Mouse (Mus musculus): Measurements from ENCODE around the gene Coro1c.

The Coro1c gene

DNA sequence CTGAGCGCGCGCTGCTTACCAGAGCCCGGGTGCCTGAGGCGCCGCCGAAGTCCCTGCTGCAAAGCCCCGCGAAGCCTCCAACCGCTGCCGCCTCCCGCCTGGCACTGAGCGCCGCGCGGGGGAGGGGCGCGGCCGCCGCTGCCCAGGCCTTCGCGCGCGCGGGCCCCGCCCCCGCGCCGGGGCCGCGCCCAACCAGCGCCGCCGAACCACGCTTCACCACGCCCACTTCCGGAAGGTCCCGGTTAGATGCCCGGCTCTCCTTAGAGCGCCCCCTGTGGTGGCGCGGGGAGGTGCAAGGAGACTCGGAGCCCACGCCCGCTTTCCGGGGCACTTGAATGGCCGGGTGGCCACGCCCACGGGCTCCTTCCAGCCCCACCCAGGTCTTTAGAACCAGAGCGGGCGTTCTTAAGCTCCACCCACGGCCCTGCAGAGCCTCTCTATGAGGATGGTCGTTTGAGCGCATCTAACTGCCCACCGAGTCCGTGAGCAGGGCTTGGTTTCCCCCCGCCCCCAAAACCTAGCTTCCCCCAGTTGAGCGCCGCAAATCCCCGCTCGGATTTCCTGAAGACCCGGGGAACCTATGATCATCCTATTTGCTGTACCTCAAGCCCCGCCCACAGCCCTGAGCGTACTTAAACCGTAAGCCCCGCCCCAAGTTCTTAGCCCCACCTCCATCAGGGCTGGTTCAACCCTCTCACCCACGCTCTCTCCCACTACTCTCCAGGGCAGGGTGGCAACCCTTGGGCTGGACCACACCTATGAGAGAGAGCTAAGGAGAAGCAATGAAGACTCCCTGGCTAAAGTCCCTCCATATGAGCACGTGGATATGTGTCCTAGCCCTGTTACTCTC is at the start of gene Coro1c:
Gene Coro1c, minus strand, starts transcription at position 167 of the 850 bp plus-strand sequence.
- peak; percentile 99 to 100 for DNase-seq (ENCODE audit: inconsistent age in 2 of 2, low spot score in 1 of 2)

DNA sequence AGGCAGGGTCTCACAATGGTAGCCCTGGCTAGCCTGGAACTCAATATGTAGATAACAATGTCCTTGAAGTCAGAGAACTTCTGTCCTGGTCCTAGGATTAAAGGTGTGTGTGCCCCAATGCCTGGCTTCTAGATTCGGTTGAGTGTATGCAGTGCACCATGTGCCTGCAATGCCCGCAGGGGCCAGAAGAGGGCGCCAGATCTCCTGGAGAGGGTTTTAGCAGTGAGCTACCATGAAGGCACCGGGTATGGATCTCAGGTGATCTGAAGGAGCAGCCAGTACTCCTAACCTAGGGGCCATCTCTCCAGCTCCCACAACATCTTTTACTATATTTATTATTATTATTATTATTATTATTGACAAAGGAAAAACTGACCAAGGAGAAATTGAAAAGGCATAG is 48.0 kb upstream of the Coro1c start:
- peak; percentile 81 to 93 for DNase-seq (ENCODE audit: inconsistent age in 2 of 2, low spot score in 1 of 2)

DNA sequence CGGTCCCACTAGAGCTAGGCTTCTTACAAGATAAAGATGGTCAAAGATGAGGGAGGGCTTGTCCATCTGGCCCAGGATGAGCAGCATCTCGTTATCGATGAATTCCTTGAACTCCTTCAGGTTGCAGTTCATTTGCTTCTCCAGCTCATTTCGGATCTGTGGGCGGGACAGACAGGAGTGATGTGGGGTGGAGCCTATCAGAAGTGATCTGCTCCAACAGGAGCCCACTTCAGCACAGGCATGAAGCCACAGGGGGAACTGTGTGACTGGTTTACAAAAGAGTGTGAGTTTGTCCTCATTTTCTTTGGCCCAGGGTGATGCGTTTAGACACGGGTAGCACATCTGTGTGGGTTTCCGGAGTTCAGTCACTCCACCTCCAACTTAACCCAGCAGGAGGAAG is 47.1 kb upstream of the Coro1c start:
- no peak for DNase-seq (ENCODE audit: inconsistent age in 2 of 2, low spot score in 1 of 2)

DNA sequence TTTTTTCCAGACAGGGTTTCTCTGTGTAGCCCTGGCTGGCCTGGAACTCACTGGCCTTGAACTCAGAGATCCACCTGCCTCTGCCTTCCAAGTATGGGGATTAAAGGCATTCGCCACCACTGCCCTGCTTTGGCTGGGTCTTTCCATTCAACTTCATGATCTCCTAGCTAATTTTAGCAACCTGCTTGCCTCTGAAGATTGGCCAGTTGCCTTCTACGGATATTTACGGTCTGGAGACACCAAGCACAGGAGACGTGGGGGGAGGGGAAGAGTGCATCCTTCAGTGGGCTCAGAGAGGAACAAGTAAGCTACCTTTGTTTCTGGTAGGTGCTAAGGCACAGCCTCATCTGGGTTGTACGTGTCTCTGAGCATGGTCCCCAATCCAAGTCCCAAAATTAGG is 46.7 kb upstream of the Coro1c start:
- peak in 1 of 2 experiments; percentile 65 for DNase-seq (ENCODE audit: inconsistent age in 2 of 2, low spot score in 1 of 2)

DNA sequence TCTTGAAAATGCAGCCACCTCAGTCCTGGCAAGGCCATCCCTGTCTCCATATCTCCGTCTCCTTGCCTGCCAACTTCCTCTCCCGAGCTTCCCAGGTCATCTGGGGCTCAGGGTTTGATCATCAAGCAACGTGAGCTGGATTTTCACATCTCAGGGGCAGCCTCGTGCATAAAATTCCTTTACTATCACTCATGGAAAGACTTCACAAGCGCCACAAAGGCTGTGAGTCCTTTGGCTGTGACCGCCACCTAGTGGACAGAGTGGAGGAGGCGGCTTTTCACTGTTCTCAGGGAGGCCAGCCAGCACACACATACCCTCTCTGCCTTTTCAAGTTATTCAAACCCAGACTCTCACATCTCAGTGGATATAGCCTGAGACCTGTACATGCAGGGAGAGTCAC is 45.9 kb upstream of the Coro1c start:
- peak; percentile 89 to 97 for DNase-seq (ENCODE audit: inconsistent age in 2 of 2, low spot score in 1 of 2)

DNA sequence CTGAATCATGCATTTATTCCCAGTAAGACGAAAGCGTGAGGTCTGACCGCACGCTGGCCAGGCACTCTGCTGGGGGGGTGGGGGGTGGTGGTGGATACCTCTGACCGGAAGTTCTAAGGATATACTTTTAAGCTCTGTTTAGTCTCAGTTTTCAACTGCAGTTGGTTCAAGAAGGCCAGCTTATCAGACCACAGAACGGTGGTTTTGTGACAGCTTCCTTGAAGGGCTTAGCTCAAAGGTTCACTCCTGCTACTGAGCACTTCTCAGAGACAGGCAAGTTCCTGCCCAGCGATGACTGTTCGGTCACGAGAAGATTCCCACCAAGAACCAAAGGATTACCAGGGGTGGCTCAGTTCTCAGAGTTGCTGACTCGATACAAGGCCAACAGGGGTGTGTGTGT is 44.0 kb upstream of the Coro1c start:
- no peak for DNase-seq (ENCODE audit: inconsistent age in 2 of 2, low spot score in 1 of 2)

DNA sequence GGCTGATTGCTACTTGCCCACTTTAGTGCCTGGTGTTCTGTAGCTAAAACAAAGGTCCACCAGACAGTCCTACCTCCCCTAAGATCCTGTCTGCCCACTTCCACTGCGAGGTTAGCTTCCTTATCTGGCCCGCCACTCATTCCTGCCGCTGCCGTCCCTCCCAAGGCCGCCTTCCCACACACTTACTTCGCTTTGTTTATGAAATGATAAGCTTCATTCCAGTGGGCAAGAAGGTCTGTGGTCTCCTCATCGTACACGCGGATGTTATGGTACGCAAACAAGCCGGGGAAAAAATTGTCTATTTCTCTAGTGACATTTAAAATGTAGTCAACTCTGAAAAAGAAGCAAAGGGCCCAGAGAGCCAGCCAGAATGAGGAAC is 43.1 kb upstream of the Coro1c start:
- peak; percentile 39 to 67 for DNase-seq (ENCODE audit: inconsistent age in 2 of 2, low spot score in 1 of 2)

DNA sequence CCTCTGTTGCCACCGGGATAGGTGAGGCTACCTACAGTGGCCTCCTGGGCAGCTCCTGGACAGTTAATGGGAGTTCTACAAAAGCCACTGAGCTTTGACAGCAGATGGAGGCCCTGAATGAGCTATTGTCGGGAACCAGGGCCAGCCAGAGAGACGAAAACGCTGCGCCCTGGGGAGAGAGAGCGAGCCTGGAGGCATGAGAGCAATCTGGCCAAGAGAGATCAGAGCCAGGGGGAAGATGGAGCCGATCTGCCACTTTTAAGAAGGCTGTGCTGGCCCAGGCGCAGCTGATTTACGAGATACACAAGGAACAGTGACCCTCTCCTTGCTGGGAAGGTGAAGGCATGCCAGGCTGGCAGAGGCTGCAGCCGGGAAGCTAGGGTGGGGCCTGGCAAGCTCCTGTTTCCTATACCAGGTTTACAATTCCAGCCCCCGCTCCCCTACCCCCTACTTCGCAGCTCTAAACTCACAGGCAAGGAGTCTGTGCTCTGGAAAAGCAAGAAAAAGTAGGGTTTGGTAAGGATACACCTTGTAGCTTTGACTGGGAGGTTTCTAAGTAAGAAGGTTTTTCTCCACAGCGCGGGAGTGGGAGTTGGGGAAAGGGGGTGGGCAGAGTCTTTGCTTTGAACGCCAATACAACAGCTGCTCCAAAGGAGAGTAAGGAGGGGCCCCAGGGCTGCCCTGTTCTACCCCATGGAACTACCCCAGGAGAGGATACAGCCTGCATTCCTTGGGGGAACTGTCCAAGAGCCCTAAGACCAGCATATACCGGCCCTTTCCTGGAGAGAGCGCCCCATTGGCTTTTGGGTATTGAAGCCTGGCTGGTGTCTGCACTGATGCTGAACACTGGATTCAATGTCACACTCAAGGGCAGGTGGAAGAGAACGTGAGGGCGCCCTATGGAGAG is 42.5 kb upstream of the Coro1c start:
- no peak for DNase-seq (ENCODE audit: inconsistent age in 2 of 2, low spot score in 1 of 2)

DNA sequence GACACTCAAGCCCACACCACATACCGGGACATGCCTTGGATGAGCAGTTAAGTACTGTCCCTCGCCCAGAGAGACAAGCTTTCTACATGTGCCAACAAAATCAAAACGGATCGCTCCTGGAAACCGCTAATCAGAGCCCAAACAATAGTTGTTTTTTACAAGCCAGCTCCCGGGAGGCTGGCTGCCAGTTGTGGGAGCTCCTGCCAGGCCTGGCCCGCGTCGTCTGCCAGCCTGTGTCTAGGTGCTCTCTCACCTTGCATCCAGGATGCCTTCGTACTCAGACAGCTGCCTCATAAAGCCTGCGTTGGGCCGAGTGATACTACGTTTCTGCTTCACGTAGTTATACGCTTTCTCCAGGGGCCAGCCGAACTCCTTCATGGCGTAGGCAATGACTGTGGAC is 41.6 kb upstream of the Coro1c start:
- no peak for DNase-seq (ENCODE audit: inconsistent age in 2 of 2, low spot score in 1 of 2)

DNA sequence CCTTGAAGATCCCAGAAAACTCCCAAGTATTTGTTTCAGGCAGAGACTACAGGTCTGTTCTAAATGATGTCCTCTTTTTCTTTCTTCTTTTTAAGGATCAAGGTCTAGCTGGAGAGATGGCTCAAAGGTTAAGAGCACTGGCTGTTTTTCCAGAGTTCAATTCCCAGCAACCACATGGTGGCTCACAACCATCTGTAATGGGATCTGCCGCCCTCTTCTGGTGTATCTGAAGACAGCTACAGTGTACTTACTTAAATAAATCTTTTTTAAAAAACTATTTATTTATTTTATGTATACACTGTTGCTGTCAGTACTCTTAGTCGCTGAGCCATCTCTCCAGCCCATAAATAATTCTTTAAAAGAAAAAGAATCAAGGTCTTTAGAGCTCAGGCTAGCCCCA is 38.7 kb upstream of the Coro1c start:
- no peak for DNase-seq (ENCODE audit: inconsistent age in 2 of 2, low spot score in 1 of 2)

DNA sequence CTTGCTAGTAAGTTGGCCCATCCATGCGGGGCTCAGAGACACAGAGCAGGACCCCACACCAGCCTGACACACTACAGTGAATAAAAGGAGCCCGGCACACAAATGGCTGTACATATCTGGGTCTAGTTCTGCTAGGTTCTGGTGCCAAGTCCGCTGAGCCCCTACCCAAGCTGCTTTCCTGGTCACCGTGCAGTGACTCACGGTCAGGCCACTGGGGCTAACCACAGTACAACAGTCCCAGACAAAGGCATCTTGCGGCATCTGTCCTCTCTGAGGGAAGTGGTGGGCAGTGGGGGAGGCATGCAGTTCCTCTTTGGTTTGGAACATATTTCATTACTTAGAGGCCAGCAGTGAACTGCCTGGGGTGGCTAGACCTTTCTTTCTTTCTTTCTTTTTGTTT is 36.6 kb upstream of the Coro1c start:
- no peak for DNase-seq (ENCODE audit: inconsistent age in 2 of 2, low spot score in 1 of 2)

DNA sequence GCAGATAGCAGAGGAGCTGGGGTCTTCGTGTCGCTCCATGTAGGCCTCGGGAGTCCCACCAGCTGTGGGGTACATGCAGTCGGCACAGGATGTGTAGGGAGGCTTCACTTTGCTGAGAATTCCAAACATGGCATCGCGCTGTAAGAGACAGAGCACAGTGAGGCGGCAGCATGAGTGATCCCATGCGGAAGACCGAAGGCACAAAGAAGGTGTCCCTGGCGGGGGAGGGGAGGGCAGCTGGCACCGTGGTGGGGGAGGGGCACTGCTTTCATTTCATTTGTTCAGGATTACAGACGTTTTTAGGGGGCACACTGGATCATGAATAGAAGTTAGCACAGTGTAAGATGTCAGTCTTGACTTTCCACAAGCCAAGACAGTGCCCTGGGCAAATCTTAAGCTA is 34.8 kb upstream of the Coro1c start:
- DNase-seq (ENCODE audit: inconsistent age in 2 of 2, low spot score in 1 of 2), result no peak

DNA sequence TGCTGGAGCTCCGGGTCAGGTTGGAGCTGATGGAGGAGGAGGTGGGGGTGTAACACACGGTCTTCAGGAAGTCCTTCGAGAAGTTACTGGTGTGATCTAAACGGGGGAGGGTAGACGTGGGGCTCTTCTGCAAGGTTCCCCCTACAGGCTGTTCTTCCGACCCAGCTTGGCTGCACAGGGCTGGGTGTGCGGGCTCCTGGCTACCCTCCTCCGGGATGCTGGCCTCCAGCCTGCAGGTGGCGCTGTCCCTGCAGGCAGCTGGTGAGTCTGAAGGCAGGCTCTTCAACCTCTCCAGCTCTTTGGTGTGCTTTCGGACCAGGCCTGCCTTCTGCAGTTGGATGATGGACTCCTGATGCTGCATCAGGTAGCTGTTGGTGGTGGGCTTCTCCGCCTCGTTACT is 34.0 kb upstream of the Coro1c start:
- DNase-seq (ENCODE audit: inconsistent age in 2 of 2, low spot score in 1 of 2), result peak in 1 of 2 experiments; percentile 43

DNA sequence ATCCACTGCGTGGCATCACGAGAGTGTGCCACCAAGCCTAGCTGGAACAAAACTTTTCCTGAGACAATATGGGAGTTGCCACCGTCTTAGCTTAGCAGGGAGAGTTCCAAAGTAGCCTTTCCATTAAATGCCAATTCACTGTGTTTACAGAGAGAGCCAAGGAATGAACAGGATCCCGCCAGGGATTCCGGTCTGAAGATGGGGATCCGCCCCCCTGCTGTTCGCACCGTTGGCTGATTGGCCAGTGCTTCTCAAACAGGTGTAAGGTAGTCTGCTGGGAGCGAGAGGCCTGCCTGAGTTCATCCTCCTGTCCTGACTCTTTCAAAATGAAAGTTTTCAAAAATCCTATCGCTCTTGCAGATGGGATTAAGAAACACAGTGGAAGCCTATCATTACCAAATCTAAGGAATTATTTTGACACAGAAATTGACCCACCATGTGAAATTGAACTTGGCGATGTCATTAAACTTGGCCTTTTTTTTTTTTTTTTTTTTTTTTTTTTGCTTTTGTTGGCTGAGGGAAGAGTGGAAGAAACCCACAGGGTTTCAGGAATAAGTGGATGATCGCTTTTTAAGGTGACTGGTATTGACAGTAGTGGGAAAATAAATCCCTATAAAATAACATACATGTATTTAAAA is 30.8 kb upstream of the Coro1c start:
- DNase-seq (ENCODE audit: inconsistent age in 2 of 2, low spot score in 1 of 2), result no peak

DNA sequence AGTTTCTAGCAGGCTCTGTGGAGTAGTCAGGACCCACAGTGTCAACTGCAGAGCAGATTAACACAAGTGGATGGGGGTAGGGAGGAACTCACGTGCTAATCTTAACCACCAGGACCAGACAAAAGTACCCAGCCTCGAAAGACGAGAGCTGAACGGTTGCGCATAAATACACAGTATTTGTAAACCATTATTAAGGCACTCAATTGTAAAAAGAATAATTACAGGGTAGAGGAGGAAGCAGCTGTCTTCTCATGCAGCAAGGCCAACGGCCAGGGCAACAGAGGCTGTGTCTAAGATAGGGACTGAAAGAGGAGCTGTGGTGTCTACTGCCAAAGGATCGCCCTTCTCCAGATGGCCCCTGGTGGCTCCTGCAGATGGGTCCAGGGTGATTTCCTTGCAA is 29.1 kb upstream of the Coro1c start:
- DNase-seq (ENCODE audit: inconsistent age in 2 of 2, low spot score in 1 of 2), result no peak

DNA sequence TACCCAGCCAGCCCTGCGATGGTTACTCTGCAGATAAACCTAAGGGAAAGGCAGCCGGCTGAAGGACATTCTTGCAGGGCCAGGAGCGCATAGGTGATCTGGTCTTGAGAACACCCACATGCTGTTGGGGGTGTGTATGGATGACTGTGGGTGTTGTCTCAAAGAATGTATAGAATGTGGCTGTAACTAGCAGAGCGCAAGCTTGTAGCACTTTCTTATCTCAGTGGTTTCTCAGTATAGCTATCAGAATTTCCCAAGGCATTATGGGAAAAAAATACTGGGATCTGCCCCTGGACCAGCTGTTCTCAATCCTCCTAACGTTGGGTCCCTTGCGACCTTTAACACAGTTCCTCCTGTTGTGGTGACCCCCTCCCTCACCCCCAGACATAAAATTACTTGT is 25.3 kb upstream of the Coro1c start:
- DNase-seq (ENCODE audit: inconsistent age in 2 of 2, low spot score in 1 of 2), result no peak

DNA sequence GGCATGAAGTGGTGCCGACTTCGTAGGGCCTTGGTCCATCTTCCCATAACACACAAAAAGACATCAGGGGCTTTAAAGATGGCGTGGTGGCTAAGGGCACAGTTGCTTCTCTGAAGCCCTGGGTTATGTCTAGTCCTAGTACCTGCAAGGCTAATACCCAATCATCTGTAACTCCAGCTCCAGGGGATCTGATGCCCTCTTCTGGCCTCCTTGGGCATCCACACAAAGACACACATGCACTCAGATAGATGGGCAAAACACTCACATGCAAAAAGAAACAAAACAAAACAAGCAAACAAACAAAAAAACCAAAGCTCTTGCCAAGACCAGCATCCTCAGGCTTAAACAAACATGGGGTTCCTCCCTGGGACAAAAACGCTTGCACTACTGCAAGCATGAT is 24.9 kb upstream of the Coro1c start:
- no peak for DNase-seq (ENCODE audit: inconsistent age in 2 of 2, low spot score in 1 of 2)

DNA sequence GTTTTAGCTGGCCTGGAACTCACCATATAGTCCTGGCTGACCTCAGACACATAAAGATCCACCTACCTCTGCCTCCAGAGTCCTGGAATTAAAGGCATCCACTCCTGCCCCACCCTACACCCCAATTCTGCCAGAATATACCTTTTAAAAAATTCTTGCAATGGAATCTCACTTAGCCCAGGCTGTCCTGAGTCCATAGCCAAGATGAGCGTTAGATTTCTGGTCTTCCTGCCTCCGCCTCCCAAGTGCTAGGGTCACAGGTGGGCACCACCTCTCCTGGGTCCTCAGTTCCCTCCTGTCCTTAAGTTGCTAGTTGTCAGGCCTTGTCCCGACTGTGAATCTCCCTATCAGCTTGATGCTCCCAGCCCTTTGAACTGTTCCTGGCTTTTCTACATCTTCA is 23.8 kb upstream of the Coro1c start:
- no peak for DNase-seq (ENCODE audit: inconsistent age in 2 of 2, low spot score in 1 of 2)

DNA sequence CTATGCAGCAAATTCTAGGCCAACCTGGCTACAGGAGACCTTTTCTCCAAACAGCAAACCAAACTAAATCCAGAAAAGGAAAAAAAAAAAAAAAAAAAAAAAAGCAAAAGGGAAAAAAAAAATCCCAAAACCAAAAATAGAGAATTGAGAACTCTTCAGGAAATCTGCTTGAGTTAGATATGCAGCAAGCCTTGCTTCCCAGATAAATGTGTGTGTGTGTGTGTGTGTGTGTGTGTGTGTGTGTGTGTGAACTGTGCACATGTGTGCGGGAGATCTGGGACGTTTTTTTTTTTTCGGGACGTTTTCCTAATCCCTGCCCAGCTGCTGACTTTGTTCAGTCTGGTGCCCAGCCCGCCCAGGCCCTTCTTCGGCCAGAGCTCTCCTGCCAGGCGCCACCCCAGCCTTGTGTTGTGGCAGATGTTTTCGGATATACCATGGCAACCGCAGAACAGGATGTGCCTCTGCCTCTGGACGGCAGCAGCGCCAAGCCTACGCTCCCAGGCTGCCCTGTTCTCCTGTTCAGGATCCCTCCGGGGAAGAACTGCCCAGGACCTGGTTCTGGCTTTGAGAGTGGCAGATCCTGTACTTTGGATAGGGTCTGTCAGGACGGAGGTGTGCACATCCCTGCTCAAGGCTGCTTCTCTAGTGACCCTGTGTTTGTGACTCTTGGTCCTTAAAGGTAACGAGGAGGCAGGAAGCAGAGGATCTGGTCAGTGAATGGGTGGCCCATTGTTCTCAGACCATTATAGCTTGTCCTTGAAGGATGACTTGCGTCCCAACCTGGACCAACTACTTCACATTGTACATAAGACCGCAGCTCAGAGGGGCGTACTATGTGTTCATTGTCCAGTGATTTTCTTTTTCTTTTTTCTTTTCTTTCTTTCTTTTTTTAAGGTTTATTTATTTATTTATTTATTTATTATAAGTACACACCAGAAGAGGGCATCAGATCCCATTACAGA is 22.4 kb upstream of the Coro1c start:
- peak; percentile 81 to 85 for DNase-seq (ENCODE audit: inconsistent age in 2 of 2, low spot score in 1 of 2)

DNA sequence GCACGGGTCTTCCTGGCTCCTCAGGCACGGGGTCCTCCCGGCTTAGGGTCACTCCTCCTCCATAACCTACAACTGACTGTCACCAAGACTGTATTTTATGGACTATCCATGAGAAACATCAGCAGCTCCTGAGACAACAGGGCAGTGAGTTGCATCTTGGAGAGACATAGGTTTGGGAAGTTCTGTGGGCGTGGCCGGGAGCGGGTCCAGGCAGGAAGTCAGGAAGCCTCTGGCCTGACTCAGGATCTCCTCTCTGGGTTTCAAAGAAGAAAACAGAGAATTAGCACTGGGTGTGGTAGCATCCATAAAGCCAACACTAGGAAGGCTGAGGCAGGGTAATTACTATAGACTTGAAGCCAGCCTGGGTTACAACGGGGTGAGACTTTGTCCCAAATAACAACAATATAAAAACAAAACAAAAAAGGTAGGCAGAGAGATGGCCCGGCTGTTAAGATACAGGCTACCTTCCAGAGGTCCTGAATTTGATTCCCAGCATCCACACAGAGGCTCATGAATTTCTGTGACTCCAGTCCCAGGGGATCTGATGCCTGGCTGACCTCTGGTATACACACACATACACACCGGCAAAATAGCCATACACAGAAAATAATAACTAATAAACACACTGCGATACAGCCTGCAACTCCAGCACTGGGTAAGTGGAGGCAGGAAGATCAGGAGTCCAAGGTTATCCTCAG is 21.5 kb upstream of the Coro1c start:
- peak in 1 of 2 experiments; percentile 56 for DNase-seq (ENCODE audit: inconsistent age in 2 of 2, low spot score in 1 of 2)

Data from adrenal gland, adult (tissue).